Mouse (Mus musculus): ENCODE data around the gene Pisd. TPM values are rescaled to one million over a fixed set of nuclear protein-coding genes. Genes with fewer than 3 reads are reported as not detected.
"Not testable (repeated sequence)": the region's sequence is repeated elsewhere in the genome, so short reads cannot be mapped to it uniquely, and the experiment has no call there.

Pisd gene
- polyA plus RNA-seq, 1 experiment from 2014 or later, result 93.8 TPM

GRCm38 (mm10) chr5:32740138-32740537, 45.3 kb downstream of the Pisd start:
- ATAC-seq (replicated peaks; ENCODE audit: low FRiP score, low TSS enrichment, low read depth) (no peak), DNase-seq (ENCODE audit: low spot score) (no peak)
- H3K4me2 ChIP-seq (ENCODE audit: low read length), result no peak overlapping the region
- H3K27ac ChIP-seq (ENCODE audit: low read depth), result no peak overlapping the region
- no peaks in the 10 kb centered on the region for H3K9me3 ChIP-seq (ENCODE audit: control insufficient read depth, low read length)
- WGBS, result 88% methylated on average over 3 of the region's 3 CpGs
- H3K4me3 ChIP-seq (ENCODE audit: low read depth, low read length), result no peak overlapping the region
- no peak overlapping the region for H3K9ac ChIP-seq (ENCODE audit: low read length)
- H3K36me3 ChIP-seq (ENCODE audit: control insufficient read depth, insufficient read depth, low read length), result peaks cover 14% of the 10 kb centered on the region
- H3K4me1 ChIP-seq (replicated peaks; ENCODE audit: control insufficient read depth, insufficient read depth, low read length), result peaks cover 3% of the 10 kb centered on the region; the same call in 1 of the 2 replicates
- no peaks in the 10 kb centered on the region for H3K27me3 ChIP-seq (replicated peaks; ENCODE audit: control insufficient read depth, insufficient read depth, low read length)

GRCm38 (mm10) chr5:32736770-32737169, 48.7 kb downstream of the Pisd start:
- not testable (repeated sequence) for DNase-seq (ENCODE audit: low spot score); H3K4me1 ChIP-seq (replicated peaks; ENCODE audit: control insufficient read depth, insufficient read depth, low read length); H3K9ac ChIP-seq (ENCODE audit: low read length); H3K9me3 ChIP-seq (ENCODE audit: control insufficient read depth, low read length); H3K27me3 ChIP-seq (replicated peaks; ENCODE audit: control insufficient read depth, insufficient read depth, low read length); H3K4me3 ChIP-seq (ENCODE audit: low read depth, low read length); H3K27ac ChIP-seq (ENCODE audit: low read depth); H3K4me2 ChIP-seq (ENCODE audit: low read length)
- H3K36me3 ChIP-seq (ENCODE audit: control insufficient read depth, insufficient read depth, low read length), result peaks cover 14% of the 10 kb centered on the region
- 0 out of 2 replicates have a peak, but pooled peaks have one; percentile 41 for ATAC-seq (replicated peaks; ENCODE audit: low FRiP score, low TSS enrichment, low read depth)
- WGBS, result 87% methylated on average over 3 of the region's 3 CpGs

GRCm38 (mm10) chr5:32735779-32736178, 49.7 kb downstream of the Pisd start:
- H3K27ac ChIP-seq (ENCODE audit: low read depth), result no peak overlapping the region
- 85% methylated on average over 6 of the region's 6 CpGs for WGBS
- no peaks in the 10 kb centered on the region for H3K27me3 ChIP-seq (replicated peaks; ENCODE audit: control insufficient read depth, insufficient read depth, low read length)
- ATAC-seq (replicated peaks; ENCODE audit: low FRiP score, low TSS enrichment, low read depth) (no peak), DNase-seq (ENCODE audit: low spot score) (no peak)
- no peaks in the 10 kb centered on the region for H3K4me1 ChIP-seq (replicated peaks; ENCODE audit: control insufficient read depth, insufficient read depth, low read length)
- no peak overlapping the region for H3K4me2 ChIP-seq (ENCODE audit: low read length)
- H3K4me3 ChIP-seq (ENCODE audit: low read depth, low read length), result no peak overlapping the region
- no peaks in the 10 kb centered on the region for H3K9me3 ChIP-seq (ENCODE audit: control insufficient read depth, low read length)
- H3K36me3 ChIP-seq (ENCODE audit: control insufficient read depth, insufficient read depth, low read length), result peaks cover 14% of the 10 kb centered on the region
- H3K9ac ChIP-seq (ENCODE audit: low read length), result no peak overlapping the region

- not testable (repeated sequence) for H3K4me3 ChIP-seq (ENCODE audit: low read depth, low read length); H3K27ac ChIP-seq (ENCODE audit: low read depth); H3K9me3 ChIP-seq (ENCODE audit: control insufficient read depth, low read length); H3K27me3 ChIP-seq (replicated peaks; ENCODE audit: control insufficient read depth, insufficient read depth, low read length); H3K4me2 ChIP-seq (ENCODE audit: low read length); DNase-seq (ENCODE audit: low spot score); H3K9ac ChIP-seq (ENCODE audit: low read length); H3K4me1 ChIP-seq (replicated peaks; ENCODE audit: control insufficient read depth, insufficient read depth, low read length)
- 0 out of 2 replicates have a peak, but pooled peaks have one; percentile 6 for ATAC-seq (replicated peaks; ENCODE audit: low FRiP score, low TSS enrichment, low read depth)
- 97% methylated on average over 6 of the region's 6 CpGs for WGBS
- peaks cover 14% of the 10 kb centered on the region for H3K36me3 ChIP-seq (ENCODE audit: control insufficient read depth, insufficient read depth, low read length)
Measured at GRCm38 (mm10) chr5:32733892-32734291, 51.6 kb downstream of the Pisd start.

- ATAC-seq (replicated peaks; ENCODE audit: low FRiP score, low TSS enrichment, low read depth), result 0 out of 2 replicates have a peak, but pooled peaks have one; percentile 36
- Histone ChIP-seq H3K4me1 (replicated peaks; ENCODE audit: control insufficient read depth, insufficient read depth, low read length) (no peaks in the 10 kb centered on the region), H3K9ac (ENCODE audit: low read length) (no peak overlapping the region), H3K27ac (ENCODE audit: low read depth) (no peak overlapping the region), H3K27me3 (replicated peaks; ENCODE audit: control insufficient read depth, insufficient read depth, low read length) (no peaks in the 10 kb centered on the region), H3K4me3 (ENCODE audit: low read depth, low read length) (no peak overlapping the region), H3K4me2 (ENCODE audit: low read length) (no peak overlapping the region), H3K36me3 (ENCODE audit: control insufficient read depth, insufficient read depth, low read length) (no peaks in the 10 kb centered on the region), H3K9me3 (ENCODE audit: control insufficient read depth, low read length) (no peaks in the 10 kb centered on the region)
- DNase-seq (ENCODE audit: low spot score), result no peak
- WGBS, result 80% methylated on average over 8 of the region's 8 CpGs
Measured at GRCm38 (mm10) chr5:32728851-32729250, 56.6 kb downstream of the Pisd start.

- Histone ChIP-seq H3K4me1 (replicated peaks; ENCODE audit: control insufficient read depth, insufficient read depth, low read length) (no peaks in the 10 kb centered on the region), H3K4me3 (ENCODE audit: low read depth, low read length) (no peak overlapping the region), H3K9ac (ENCODE audit: low read length) (no peak overlapping the region), H3K27ac (ENCODE audit: low read depth) (no peak overlapping the region), H3K36me3 (ENCODE audit: control insufficient read depth, insufficient read depth, low read length) (no peaks in the 10 kb centered on the region), H3K4me2 (ENCODE audit: low read length) (no peak overlapping the region), H3K27me3 (replicated peaks; ENCODE audit: control insufficient read depth, insufficient read depth, low read length) (no peaks in the 10 kb centered on the region), H3K9me3 (ENCODE audit: control insufficient read depth, low read length) (no peaks in the 10 kb centered on the region)
- WGBS, result 84% methylated on average over 7 of the region's 7 CpGs
- DNase-seq (ENCODE audit: low spot score) (no peak), ATAC-seq (replicated peaks; ENCODE audit: low FRiP score, low TSS enrichment, low read depth) (no peak)
Measured at GRCm38 (mm10) chr5:32728300-32728699, 57.1 kb downstream of the Pisd start.

- not testable (repeated sequence) for H3K27me3 ChIP-seq (replicated peaks; ENCODE audit: control insufficient read depth, insufficient read depth, low read length); ATAC-seq (replicated peaks; ENCODE audit: low FRiP score, low TSS enrichment, low read depth)
Measured at GRCm38 (mm10) chr5:32725397-32725796, 60.0 kb downstream of the Pisd start.

GRCm38 (mm10) chr5:32723981-32724380, 61.5 kb downstream of the Pisd start:
- no peaks in the 10 kb centered on the region for H3K27me3 ChIP-seq (replicated peaks; ENCODE audit: control insufficient read depth, insufficient read depth, low read length)
- no peak overlapping the region for H3K27ac ChIP-seq (ENCODE audit: low read depth)
- WGBS, result 78% methylated on average over 7 of the region's 7 CpGs
- no peaks in the 10 kb centered on the region for H3K36me3 ChIP-seq (ENCODE audit: control insufficient read depth, insufficient read depth, low read length)
- no peak for DNase-seq (ENCODE audit: low spot score)
- ATAC-seq (replicated peaks; ENCODE audit: low FRiP score, low TSS enrichment, low read depth), result no peak; the same call in 1 of the 2 replicates
- H3K4me2 ChIP-seq (ENCODE audit: low read length), result no peak overlapping the region
- H3K4me1 ChIP-seq (replicated peaks; ENCODE audit: control insufficient read depth, insufficient read depth, low read length), result no peaks in the 10 kb centered on the region; the same call in 1 of the 2 replicates
- H3K9ac ChIP-seq (ENCODE audit: low read length), result no peak overlapping the region
- no peak overlapping the region for H3K4me3 ChIP-seq (ENCODE audit: low read depth, low read length)
- no peaks in the 10 kb centered on the region for H3K9me3 ChIP-seq (ENCODE audit: control insufficient read depth, low read length)

More at GRCm38 (mm10) chr5:32725397-32725796, 60.0 kb downstream of the Pisd start:
- H3K9me3 ChIP-seq (ENCODE audit: control insufficient read depth, low read length); H3K4me2 ChIP-seq (ENCODE audit: low read length); H3K36me3 ChIP-seq (ENCODE audit: control insufficient read depth, insufficient read depth, low read length); DNase-seq (ENCODE audit: low spot score); H3K9ac ChIP-seq (ENCODE audit: low read length); H3K4me3 ChIP-seq (ENCODE audit: low read depth, low read length); H3K4me1 ChIP-seq (replicated peaks; ENCODE audit: control insufficient read depth, insufficient read depth, low read length); H3K27ac ChIP-seq (ENCODE audit: low read depth): not testable (repeated sequence)
- 74% methylated on average over 3 of the region's 3 CpGs for WGBS

- not testable (repeated sequence) for H3K9ac ChIP-seq (ENCODE audit: low read length); H3K4me3 ChIP-seq (ENCODE audit: low read depth, low read length); H3K27ac ChIP-seq (ENCODE audit: low read depth); H3K36me3 ChIP-seq (ENCODE audit: control insufficient read depth, insufficient read depth, low read length); H3K27me3 ChIP-seq (replicated peaks; ENCODE audit: control insufficient read depth, insufficient read depth, low read length); H3K9me3 ChIP-seq (ENCODE audit: control insufficient read depth, low read length); H3K4me2 ChIP-seq (ENCODE audit: low read length); H3K4me1 ChIP-seq (replicated peaks; ENCODE audit: control insufficient read depth, insufficient read depth, low read length); DNase-seq (ENCODE audit: low spot score); ATAC-seq (replicated peaks; ENCODE audit: low FRiP score, low TSS enrichment, low read depth)
- WGBS, result 72% methylated on average over 8 of the region's 8 CpGs
Measured at GRCm38 (mm10) chr5:32722711-32723110, 62.7 kb downstream of the Pisd start.

Measured in intestine, embryonic 14.5 days (tissue).